Mouse (Mus musculus) hindbrain, embryonic 12.5 days (tissue): ENCODE measurements around the gene Gm10134. TPM values are rescaled to one million over a fixed set of nuclear protein-coding genes. Genes with fewer than 3 reads are reported as not detected.

Source experiments
- ATAC-seq: fragments of 200-750 bp; cut with Nextera tagmentation; 2 replicates; pipeline ENCODE4 v1.8.0; 2017; ENCODE audit warnings: moderate TSS enrichment; ENCODE audit not compliant: low FRiP score
- H3K27ac ChIP-seq: fragments of 300-500 bp; sonication (generic); 2 replicates; pipeline ENCODE4 v1.5.1; 2016; ENCODE audit warnings: mild to moderate bottlenecking
- H3K27me3 ChIP-seq: fragments of 300-500 bp; sonication (generic); 2 replicates; pipeline ENCODE4 v1.6.1; 2016; ENCODE audit warnings: mild to moderate bottlenecking
- H3K36me3 ChIP-seq: fragments of 300-500 bp; sonication (generic); 2 replicates; pipeline ENCODE4 v1.6.1; 2016; ENCODE audit warnings: mild to moderate bottlenecking
- H3K4me1 ChIP-seq: fragments of 300-500 bp; sonication (generic); 2 replicates; pipeline ENCODE4 v1.6.1; 2016
- H3K4me2 ChIP-seq: fragments of 300-500 bp; sonication (generic); replicated peaks from 2 replicates; pipeline ENCODE4 v1.6.1; 2016; ENCODE audit warnings: mild to moderate bottlenecking
- H3K4me3 ChIP-seq: fragments of 300-500 bp; sonication (generic); 2 replicates; pipeline ENCODE4 v1.5.1; 2016; ENCODE audit warnings: mild to moderate bottlenecking
- H3K9ac ChIP-seq: fragments of 300-500 bp; sonication (generic); 2 replicates; pipeline ENCODE4 v1.6.1; 2016; ENCODE audit warnings: mild to moderate bottlenecking, moderate library complexity
- H3K9me3 ChIP-seq: fragments of 300-500 bp; sonication (generic); replicated peaks from 2 replicates; pipeline ENCODE4 v1.6.1; 2016; ENCODE audit warnings: mild to moderate bottlenecking
- WGBS: fragments of 180-500 bp; shearing (Covaris S2); methylation state at CpG from one replicate; pipeline ENCODE4 v1.1.7; 2016; 5-methylcytosine and 5-hydroxymethylcytosine counted together
- polyA plus RNA-seq: library from polyadenylated mRNA; unstranded; fragments of >200 nt; fragmentation: Nextera tagmentation; extraction: Ambion mirVana; gene quantifications from 2 replicates; pipeline ENCODE4 v1.2.1, GENCODE M21; 2016

Gm10134 gene
- polyA plus RNA-seq, 1 experiment from 2014 or later: 1.8 TPM

GRCm38 (mm10) chr2:28525943-28526876 is 20.3 kb downstream of the Gm10134 start:
- Histone ChIP-seq H3K36me3 (no peaks in the 10 kb centered on the region), H3K27ac (peak overlapping the region; percentile 92), H3K9me3 (no peaks in the 10 kb centered on the region), H3K27me3 (no peaks in the 10 kb centered on the region), H3K4me1 (peaks cover 82% of the 10 kb centered on the region), H3K4me3 (no peak overlapping the region), H3K4me2 (peak overlapping the region; percentile 29), H3K9ac (peak overlapping the region; percentile 44)
- peak; percentile 9; the same call in 1 of the 2 replicates for ATAC-seq
- whole genome bisulfite sequencing: 46% methylated on average over 12 of the region's 12 CpGs

GRCm38 (mm10) chr2:28527436-28528353 is 21.8 kb downstream of the Gm10134 start:
- 87% methylated on average over 20 of the region's 20 CpGs for WGBS
- Histone ChIP-seq H3K9me3 (no peaks in the 10 kb centered on the region), H3K9ac (0 out of 2 replicates have a peak overlapping the region, but pooled peaks have one; percentile 8), H3K4me3 (no peak overlapping the region; the same call in 1 of the 2 replicates), H3K36me3 (no peaks in the 10 kb centered on the region), H3K4me1 (peaks cover 90% of the 10 kb centered on the region), H3K27ac (no peak overlapping the region), H3K4me2 (no peak overlapping the region), H3K27me3 (no peaks in the 10 kb centered on the region)
- ATAC-seq: no peak

GRCm38 (mm10) chr2:28528354-28528730 is 22.4 kb downstream of the Gm10134 start:
- ATAC-seq: no peak
- Histone ChIP-seq H3K9me3 (no peaks in the 10 kb centered on the region), H3K4me3 (no peak overlapping the region), H3K27ac (no peak overlapping the region), H3K27me3 (no peaks in the 10 kb centered on the region), H3K9ac (no peak overlapping the region), H3K4me2 (no peak overlapping the region), H3K36me3 (no peaks in the 10 kb centered on the region), H3K4me1 (peaks cover 94% of the 10 kb centered on the region)
- WGBS: 85% methylated on average over 7 of the region's 7 CpGs

GRCm38 (mm10) chr2:28529856-28530255 is 24.0 kb downstream of the Gm10134 start:
- no peaks in the 10 kb centered on the region for H3K9me3 ChIP-seq
- peak overlapping the region; percentile 8 for H3K27ac ChIP-seq
- no peaks in the 10 kb centered on the region for H3K36me3 ChIP-seq
- H3K9ac ChIP-seq: no peak overlapping the region
- no peak for ATAC-seq
- no peak overlapping the region for H3K4me3 ChIP-seq
- peaks cover 96% of the 10 kb centered on the region for H3K4me1 ChIP-seq
- H3K27me3 ChIP-seq: no peaks in the 10 kb centered on the region
- 74% methylated on average over 4 of the region's 4 CpGs for WGBS
- no peak overlapping the region for H3K4me2 ChIP-seq

- Histone ChIP-seq H3K27me3 (no peaks in the 10 kb centered on the region), H3K9me3 (no peaks in the 10 kb centered on the region), H3K4me1 (peaks cover 96% of the 10 kb centered on the region), H3K36me3 (no peaks in the 10 kb centered on the region), H3K27ac (peak overlapping the region; percentile 8; the same call in 1 of the 2 replicates), H3K9ac (no peak overlapping the region), H3K4me2 (no peak overlapping the region), H3K4me3 (no peak overlapping the region)
- WGBS: 59% methylated on average over 7 of the region's 7 CpGs
- no peak for ATAC-seq
Observed at GRCm38 (mm10) chr2:28530311-28530710, 24.4 kb downstream of the Gm10134 start.

- Histone ChIP-seq H3K9ac (peak overlapping the region; percentile 63), H3K36me3 (no peaks in the 10 kb centered on the region), H3K4me3 (peak overlapping the region; percentile 49), H3K27me3 (no peaks in the 10 kb centered on the region), H3K9me3 (no peaks in the 10 kb centered on the region), H3K4me2 (peak overlapping the region; percentile 58), H3K27ac (peak overlapping the region; percentile 91), H3K4me1 (peaks cover 98% of the 10 kb centered on the region)
- peak; percentile 84 for ATAC-seq
- 3% methylated on average over 48 of the region's 49 CpGs for WGBS
Observed at GRCm38 (mm10) chr2:28532938-28533771, 27.3 kb downstream of the Gm10134 start.

- peak; percentile 23 for ATAC-seq
- WGBS: 57% methylated on average over 7 of the region's 7 CpGs
Observed at GRCm38 (mm10) chr2:28533901-28534435, 28.1 kb downstream of the Gm10134 start.

GRCm38 (mm10) chr2:28534436-28535262 is 28.8 kb downstream of the Gm10134 start:
- peaks cover 99% of the 10 kb centered on the region for H3K4me1 ChIP-seq
- H3K27me3 ChIP-seq: no peaks in the 10 kb centered on the region
- peak overlapping the region; percentile 49 for H3K4me3 ChIP-seq
- H3K9ac ChIP-seq: peak overlapping the region; percentile 63
- WGBS: 22% methylated on average over 11 of the region's 11 CpGs
- peak overlapping the region; percentile 91 for H3K27ac ChIP-seq
- ATAC-seq: peak; percentile 48
- no peaks in the 10 kb centered on the region for H3K9me3 ChIP-seq
- H3K36me3 ChIP-seq: no peaks in the 10 kb centered on the region
- peak overlapping the region; percentile 58 for H3K4me2 ChIP-seq

More at GRCm38 (mm10) chr2:28533901-28534435, 28.1 kb downstream of the Gm10134 start:
- H3K4me2 ChIP-seq: peak overlapping the region; percentile 58
- peak overlapping the region; percentile 63 for H3K9ac ChIP-seq
- no peaks in the 10 kb centered on the region for H3K36me3 ChIP-seq
- peak overlapping the region; percentile 49 for H3K4me3 ChIP-seq
- peak overlapping the region; percentile 91 for H3K27ac ChIP-seq
- H3K9me3 ChIP-seq: no peaks in the 10 kb centered on the region
- H3K27me3 ChIP-seq: no peaks in the 10 kb centered on the region
- peaks cover 99% of the 10 kb centered on the region for H3K4me1 ChIP-seq

GRCm38 (mm10) chr2:28535263-28535540 is 29.3 kb downstream of the Gm10134 start:
- Histone ChIP-seq H3K9ac (peak overlapping the region; percentile 63), H3K9me3 (no peaks in the 10 kb centered on the region)

GRCm38 (mm10) chr2:28535650-28536049 is 29.8 kb downstream of the Gm10134 start:
- peak overlapping the region; percentile 58 for H3K4me2 ChIP-seq
- peak overlapping the region; percentile 91 for H3K27ac ChIP-seq
- no peaks in the 10 kb centered on the region for H3K27me3 ChIP-seq
- peak overlapping the region; percentile 49; the same call in 1 of the 2 replicates for H3K4me3 ChIP-seq
- H3K4me1 ChIP-seq: peaks cover 99% of the 10 kb centered on the region
- 0 out of 2 replicates have a peak, but pooled peaks cover under 1% of the 10 kb centered on the region for H3K36me3 ChIP-seq
- H3K9ac ChIP-seq: peak overlapping the region; percentile 63; the same call in 1 of the 2 replicates
- no peaks in the 10 kb centered on the region for H3K9me3 ChIP-seq
- ATAC-seq: no peak
- WGBS: 29% methylated on average over 7 of the region's 7 CpGs

More at GRCm38 (mm10) chr2:28535263-28535540, 29.3 kb downstream of the Gm10134 start:
- Histone ChIP-seq H3K4me1 (peaks cover 99% of the 10 kb centered on the region), H3K27ac (peak overlapping the region; percentile 91), H3K27me3 (no peaks in the 10 kb centered on the region), H3K36me3 (no peaks in the 10 kb centered on the region), H3K4me2 (peak overlapping the region; percentile 58), H3K4me3 (peak overlapping the region; percentile 49; the same call in 1 of the 2 replicates)
- 29% methylated on average over 4 of the region's 4 CpGs for WGBS
- no peak for ATAC-seq
